Mouse (Mus musculus): ENCODE results near the gene Lars2. TPM values are rescaled to one million over a fixed set of nuclear protein-coding genes. Genes with fewer than 3 reads are reported as not detected.
"Not testable (repeated sequence)": the region's sequence is repeated elsewhere in the genome, so short reads cannot be mapped to it uniquely, and the experiment has no call there.

Gene Lars2
- polyA plus RNA-seq, 1 experiment: 3,732 TPM

DNA sequence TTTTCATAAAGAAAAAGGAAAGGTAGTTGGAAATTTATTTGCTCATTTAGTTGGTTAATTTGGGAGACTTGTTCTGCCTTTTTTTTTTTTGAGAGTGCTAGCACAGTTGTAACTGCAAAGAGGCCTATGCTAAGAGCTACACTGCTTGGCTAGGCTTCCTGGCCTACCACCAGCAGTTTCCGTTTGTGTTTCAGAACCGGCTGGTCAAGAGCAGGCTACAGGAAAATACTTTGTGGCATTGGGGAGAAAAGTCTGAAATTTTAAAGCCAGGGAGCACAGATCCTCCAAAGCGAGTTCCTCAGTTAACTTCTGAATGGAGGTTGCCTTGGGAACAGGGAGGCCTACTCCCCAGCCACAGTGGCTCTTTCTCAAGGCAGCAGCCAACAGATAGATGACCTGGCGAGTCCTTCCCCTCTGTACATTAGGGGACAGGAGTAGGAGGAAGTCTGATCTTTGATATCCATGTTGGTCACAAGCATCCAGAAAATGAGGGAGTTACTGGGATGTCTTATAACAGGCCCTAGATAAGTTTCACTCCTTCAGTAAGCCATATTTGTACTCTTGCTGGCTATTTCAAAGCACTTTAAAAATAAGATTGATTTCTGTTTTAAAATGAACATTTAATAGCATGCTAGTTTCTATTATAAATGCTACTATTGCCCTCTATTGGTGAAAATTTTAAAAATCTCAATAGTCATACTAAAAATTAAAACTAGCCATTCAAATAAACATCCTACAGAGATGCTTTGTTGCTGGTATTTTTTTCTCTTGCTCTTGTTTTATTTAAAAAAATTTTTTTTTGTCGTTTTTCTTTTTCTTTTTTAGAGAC, 73.7 kb downstream of the Lars2 start:
- no peak overlapping the region for H3K4me3 ChIP-seq (ENCODE audit: insufficient read depth, low read length)
- no peak overlapping the region for H3K27ac ChIP-seq (ENCODE audit: insufficient read depth, low read depth, low read length)
- no peaks in the 10 kb centered on the region for H3K4me1 ChIP-seq (ENCODE audit: control insufficient read depth, insufficient read depth, low read length)
- no peak for TF ChIP-seq POLR2A (IDR thresholded peaks at IDR 0.05; ENCODE audit: borderline replicate concordance, low read depth, low read length)
- no peak for TF ChIP-seq CTCF (IDR thresholded peaks at IDR 0.05; ENCODE audit: low read depth, low read length)

GRCm38 (mm10) chr9:123447101-123447500, 80.4 kb downstream of the Lars2 start:
- not testable (repeated sequence) for H3K27ac ChIP-seq (ENCODE audit: insufficient read depth, low read depth, low read length); H3K4me3 ChIP-seq (ENCODE audit: insufficient read depth, low read length); H3K4me1 ChIP-seq (ENCODE audit: control insufficient read depth, insufficient read depth, low read length)

GRCm38 (mm10) chr9:123448594-123448993, 81.9 kb downstream of the Lars2 start:
- H3K4me3 ChIP-seq (ENCODE audit: insufficient read depth, low read length): no peak overlapping the region
- H3K4me1 ChIP-seq (ENCODE audit: control insufficient read depth, insufficient read depth, low read length): no peaks in the 10 kb centered on the region
- no peak for TF ChIP-seq POLR2A (IDR thresholded peaks at IDR 0.05; ENCODE audit: borderline replicate concordance, low read depth, low read length)
- TF ChIP-seq CTCF (IDR thresholded peaks at IDR 0.05; ENCODE audit: low read depth, low read length): no peak
- no peak overlapping the region for H3K27ac ChIP-seq (ENCODE audit: insufficient read depth, low read depth, low read length)

- H3K27ac ChIP-seq (ENCODE audit: insufficient read depth, low read depth, low read length): no peak overlapping the region
- H3K4me3 ChIP-seq (ENCODE audit: insufficient read depth, low read length): no peak overlapping the region
- H3K4me1 ChIP-seq (ENCODE audit: control insufficient read depth, insufficient read depth, low read length): no peaks in the 10 kb centered on the region
- TF ChIP-seq CTCF (IDR thresholded peaks at IDR 0.05; ENCODE audit: low read depth, low read length) (no peak), POLR2A (IDR thresholded peaks at IDR 0.05; ENCODE audit: borderline replicate concordance, low read depth, low read length) (no peak)
Measured at GRCm38 (mm10) chr9:123450174-123450573, 83.4 kb downstream of the Lars2 start.

- TF ChIP-seq CTCF (IDR thresholded peaks at IDR 0.05; ENCODE audit: low read depth, low read length) (no peak), POLR2A (IDR thresholded peaks at IDR 0.05; ENCODE audit: borderline replicate concordance, low read depth, low read length) (no peak)
- Histone ChIP-seq H3K4me3 (ENCODE audit: insufficient read depth, low read length) (no peak overlapping the region), H3K27ac (ENCODE audit: insufficient read depth, low read depth, low read length) (no peak overlapping the region), H3K4me1 (ENCODE audit: control insufficient read depth, insufficient read depth, low read length) (no peaks in the 10 kb centered on the region)
Measured at GRCm38 (mm10) chr9:123451772-123452171, 85.0 kb downstream of the Lars2 start.

- H3K4me1 ChIP-seq (ENCODE audit: control insufficient read depth, insufficient read depth, low read length): no peaks in the 10 kb centered on the region
- TF ChIP-seq POLR2A (IDR thresholded peaks at IDR 0.05; ENCODE audit: borderline replicate concordance, low read depth, low read length) (no peak), CTCF (IDR thresholded peaks at IDR 0.05; ENCODE audit: low read depth, low read length) (no peak)
- H3K4me3 ChIP-seq (ENCODE audit: insufficient read depth, low read length): no peak overlapping the region
- no peak overlapping the region for H3K27ac ChIP-seq (ENCODE audit: insufficient read depth, low read depth, low read length)
Measured at GRCm38 (mm10) chr9:123456634-123457602, 90.2 kb downstream of the Lars2 start.

DNA sequence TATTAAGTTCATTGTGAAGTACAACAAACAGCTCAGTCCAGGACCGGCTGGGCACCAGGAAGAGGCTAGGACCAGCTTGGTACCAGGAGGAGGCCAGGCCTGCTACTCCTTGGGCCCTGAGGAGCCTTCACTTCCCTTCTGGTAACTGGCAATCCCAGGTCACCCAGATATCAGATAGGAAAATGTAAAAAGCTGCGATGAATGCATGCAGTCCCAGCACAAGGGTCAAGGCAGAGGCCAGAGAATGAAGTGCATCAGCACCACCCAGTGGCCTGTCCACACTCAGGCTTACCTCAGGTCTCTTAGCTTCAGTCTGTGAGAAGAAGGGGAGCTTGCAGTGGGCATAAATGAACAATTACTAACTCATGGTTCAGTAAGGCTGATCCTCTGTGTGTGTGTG, 90.9 kb downstream of the Lars2 start:
- Histone ChIP-seq H3K4me3 (ENCODE audit: insufficient read depth, low read length) (no peak overlapping the region), H3K27ac (ENCODE audit: insufficient read depth, low read depth, low read length) (no peak overlapping the region)

GRCm38 (mm10) chr9:123467141-123467620, 100.5 kb downstream of the Lars2 start:
- TF ChIP-seq POLR2A (IDR thresholded peaks at IDR 0.05; ENCODE audit: borderline replicate concordance, low read depth, low read length): no peak
- no peak for TF ChIP-seq CTCF (IDR thresholded peaks at IDR 0.05; ENCODE audit: low read depth, low read length)
- H3K27ac ChIP-seq (ENCODE audit: insufficient read depth, low read depth, low read length): no peak overlapping the region
- no peak overlapping the region for H3K4me3 ChIP-seq (ENCODE audit: insufficient read depth, low read length)
- 0 out of 2 replicates have a peak, but pooled peaks cover 5% of the 10 kb centered on the region for H3K4me1 ChIP-seq (ENCODE audit: control insufficient read depth, insufficient read depth, low read length)

More for the DNA sequence above, 90.9 kb downstream of the Lars2 start:
- no peak for TF ChIP-seq POLR2A (IDR thresholded peaks at IDR 0.05; ENCODE audit: borderline replicate concordance, low read depth, low read length)
- TF ChIP-seq CTCF (IDR thresholded peaks at IDR 0.05; ENCODE audit: low read depth, low read length): no peak
- no peaks in the 10 kb centered on the region for H3K4me1 ChIP-seq (ENCODE audit: control insufficient read depth, insufficient read depth, low read length)

DNA sequence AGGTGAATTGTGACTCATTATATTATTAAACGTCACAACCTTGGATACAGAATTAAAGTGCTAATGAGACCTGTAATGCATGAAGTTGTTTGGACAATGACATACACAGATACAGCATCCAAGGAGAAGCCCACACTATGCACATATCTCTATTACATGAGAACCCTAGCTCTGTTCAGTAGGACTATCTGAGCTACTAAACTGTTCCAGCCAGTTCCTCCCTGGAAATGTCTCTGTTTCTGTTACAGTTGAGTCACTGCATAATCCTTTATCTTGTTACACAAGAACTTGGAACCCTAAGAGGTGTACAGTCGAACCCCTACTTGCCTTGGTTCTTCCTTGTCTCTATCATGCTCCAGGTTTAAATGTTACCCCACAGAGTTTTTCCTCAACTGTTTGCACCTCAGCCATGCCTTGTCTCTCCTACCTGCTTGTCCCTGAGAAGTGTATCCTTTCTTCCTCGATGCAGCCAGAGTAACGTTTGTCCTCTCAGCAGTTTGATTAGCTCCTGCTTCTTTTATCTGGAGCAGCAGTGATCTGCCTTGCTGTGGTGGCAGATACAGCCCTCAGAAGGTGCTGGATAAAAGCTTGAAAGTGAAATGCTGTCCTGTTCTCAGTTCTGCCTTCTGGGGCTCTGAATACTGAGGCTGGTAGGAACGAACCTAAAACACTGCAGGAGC, 101.8 kb downstream of the Lars2 start:
- H3K4me1 ChIP-seq (ENCODE audit: control insufficient read depth, insufficient read depth, low read length): peaks cover 12% of the 10 kb centered on the region
- H3K27ac ChIP-seq (ENCODE audit: insufficient read depth, low read depth, low read length): no peak overlapping the region
- no peak overlapping the region for H3K4me3 ChIP-seq (ENCODE audit: insufficient read depth, low read length)
- TF ChIP-seq CTCF (IDR thresholded peaks at IDR 0.05; ENCODE audit: low read depth, low read length) (no peak), POLR2A (IDR thresholded peaks at IDR 0.05; ENCODE audit: borderline replicate concordance, low read depth, low read length) (no peak)
